Mouse (Mus musculus): ENCODE results near the gene Dnajc24. TPM values are rescaled to one million over a fixed set of nuclear protein-coding genes. Genes with fewer than 3 reads are reported as not detected.
A peak's percentile ranks its signal among the peaks of the same experiment; 100 is the strongest.

The Dnajc24 gene
- polyA plus RNA-seq (2011; ENCODE audit: insufficient read depth, insufficient read length, low read depth, missing spikeins) = 20.9 and 37.0 TPM in 2 replicates

- no peaks in the 10 kb centered on the region for H3K4me1 ChIP-seq (ENCODE audit: control insufficient read depth, insufficient read depth, low read length)
- H3K4me3 ChIP-seq (ENCODE audit: low read depth, low read length) = peak within 1 kb of the TSS; percentile 100
- H3K9ac ChIP-seq (ENCODE audit: low read depth, poor library complexity, severe bottlenecking) = peak within 1 kb of the TSS; percentile 69
- no peaks in the 10 kb centered on the region for H3K27me3 ChIP-seq (ENCODE audit: control insufficient read depth, insufficient read depth, low read length, poor library complexity, severe bottlenecking)
- no peak within 1 kb of the TSS for H3K27ac ChIP-seq (ENCODE audit: insufficient read depth, low read length)
- TF ChIP-seq POLR2A (IDR thresholded peaks at IDR 0.05; ENCODE audit: insufficient read depth, low read length) (peak; percentile 76), EP300 (IDR thresholded peaks at IDR 0.05; ENCODE audit: insufficient read depth, low read depth, low read length) (no peak)
- no peaks in the 10 kb centered on the region for H3K36me3 ChIP-seq (ENCODE audit: control insufficient read depth, insufficient read depth, low read length, poor library complexity, severe bottlenecking)
- H3K9me3 ChIP-seq (replicated peaks; ENCODE audit: control insufficient read depth, insufficient read depth, low read length, poor library complexity, severe bottlenecking) = no peaks in the 10 kb centered on the region
Measured at GRCm38 (mm10) chr2:106002835-106003739, at the start of gene Dnajc24. Gene Dnajc24, minus strand, starts transcription at chr2:106003549.

- TF ChIP-seq POLR2A (IDR thresholded peaks at IDR 0.05; ENCODE audit: insufficient read depth, low read length) (no peak), CTCF (IDR thresholded peaks at IDR 0.05; ENCODE audit: low read depth, low read length) (no peak), EP300 (IDR thresholded peaks at IDR 0.05; ENCODE audit: insufficient read depth, low read depth, low read length) (no peak)
- Histone ChIP-seq H3K27ac (ENCODE audit: insufficient read depth, low read length) (no peak overlapping the region), H3K27me3 (ENCODE audit: control insufficient read depth, insufficient read depth, low read length, poor library complexity, severe bottlenecking) (no peaks in the 10 kb centered on the region; the same call in 1 of the 2 replicates), H3K4me1 (ENCODE audit: control insufficient read depth, insufficient read depth, low read length) (no peaks in the 10 kb centered on the region), H3K36me3 (ENCODE audit: control insufficient read depth, insufficient read depth, low read length, poor library complexity, severe bottlenecking) (no peaks in the 10 kb centered on the region), H3K9me3 (replicated peaks; ENCODE audit: control insufficient read depth, insufficient read depth, low read length, poor library complexity, severe bottlenecking) (no peaks in the 10 kb centered on the region), H3K9ac (ENCODE audit: low read depth, poor library complexity, severe bottlenecking) (no peak overlapping the region), H3K4me3 (ENCODE audit: low read depth, low read length) (no peak overlapping the region)
Measured at GRCm38 (mm10) chr2:106046686-106047085, 43.3 kb upstream of the Dnajc24 start.

- H3K4me1 ChIP-seq (ENCODE audit: control insufficient read depth, insufficient read depth, low read length) = peaks cover 1% of the 10 kb centered on the region
- H3K4me3 ChIP-seq (ENCODE audit: low read depth, low read length) = no peak overlapping the region
- H3K9me3 ChIP-seq (replicated peaks; ENCODE audit: control insufficient read depth, insufficient read depth, low read length, poor library complexity, severe bottlenecking) = no peaks in the 10 kb centered on the region
- H3K27ac ChIP-seq (ENCODE audit: insufficient read depth, low read length) = no peak overlapping the region
- H3K36me3 ChIP-seq (ENCODE audit: control insufficient read depth, insufficient read depth, low read length, poor library complexity, severe bottlenecking) = no peaks in the 10 kb centered on the region
- H3K27me3 ChIP-seq (ENCODE audit: control insufficient read depth, insufficient read depth, low read length, poor library complexity, severe bottlenecking) = no peaks in the 10 kb centered on the region; the same call in 1 of the 2 replicates
- no peak overlapping the region for H3K9ac ChIP-seq (ENCODE audit: low read depth, poor library complexity, severe bottlenecking)
- TF ChIP-seq EP300 (IDR thresholded peaks at IDR 0.05; ENCODE audit: insufficient read depth, low read depth, low read length) = no peak
- TF ChIP-seq CTCF (IDR thresholded peaks at IDR 0.05; ENCODE audit: low read depth, low read length) = no peak
- TF ChIP-seq POLR2A (IDR thresholded peaks at IDR 0.05; ENCODE audit: insufficient read depth, low read length) = no peak
Measured at GRCm38 (mm10) chr2:106042495-106042894, 39.1 kb upstream of the Dnajc24 start.

DNA sequence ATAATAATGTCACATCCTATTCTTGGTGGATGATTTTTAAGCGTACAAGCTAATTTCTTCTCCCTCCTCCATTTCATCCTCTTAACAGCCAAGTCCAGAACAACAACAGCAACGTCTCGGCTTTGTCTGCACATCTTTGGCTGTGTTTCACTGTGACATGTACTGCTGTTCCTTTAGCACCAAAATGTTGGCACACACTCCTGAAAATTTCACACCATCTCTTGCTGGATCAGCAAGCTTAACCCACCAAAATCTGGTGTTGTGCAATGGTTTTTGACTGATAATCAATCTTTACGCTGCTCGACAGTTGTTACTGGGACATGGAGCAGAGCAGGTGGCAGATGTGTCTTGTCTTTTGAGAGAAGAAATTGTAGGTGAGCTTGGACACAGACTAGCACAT lies 38.6 kb upstream of the Dnajc24 start:
- Histone ChIP-seq H3K9me3 (replicated peaks; ENCODE audit: control insufficient read depth, insufficient read depth, low read length, poor library complexity, severe bottlenecking) (no peaks in the 10 kb centered on the region), H3K4me1 (ENCODE audit: control insufficient read depth, insufficient read depth, low read length) (peaks cover 1% of the 10 kb centered on the region), H3K27me3 (ENCODE audit: control insufficient read depth, insufficient read depth, low read length, poor library complexity, severe bottlenecking) (no peaks in the 10 kb centered on the region; the same call in 1 of the 2 replicates), H3K27ac (ENCODE audit: insufficient read depth, low read length) (no peak overlapping the region), H3K4me3 (ENCODE audit: low read depth, low read length) (no peak overlapping the region), H3K9ac (ENCODE audit: low read depth, poor library complexity, severe bottlenecking) (no peak overlapping the region), H3K36me3 (ENCODE audit: control insufficient read depth, insufficient read depth, low read length, poor library complexity, severe bottlenecking) (no peaks in the 10 kb centered on the region)
- no peak for TF ChIP-seq EP300 (IDR thresholded peaks at IDR 0.05; ENCODE audit: insufficient read depth, low read depth, low read length)
- no peak for TF ChIP-seq CTCF (IDR thresholded peaks at IDR 0.05; ENCODE audit: low read depth, low read length)
- no peak for TF ChIP-seq POLR2A (IDR thresholded peaks at IDR 0.05; ENCODE audit: insufficient read depth, low read length)

GRCm38 (mm10) chr2:106038286-106038685 lies 34.9 kb upstream of the Dnajc24 start:
- Histone ChIP-seq H3K27me3 (ENCODE audit: control insufficient read depth, insufficient read depth, low read length, poor library complexity, severe bottlenecking) (no peaks in the 10 kb centered on the region; the same call in 1 of the 2 replicates), H3K9me3 (replicated peaks; ENCODE audit: control insufficient read depth, insufficient read depth, low read length, poor library complexity, severe bottlenecking) (no peaks in the 10 kb centered on the region), H3K4me1 (ENCODE audit: control insufficient read depth, insufficient read depth, low read length) (peaks cover 1% of the 10 kb centered on the region), H3K36me3 (ENCODE audit: control insufficient read depth, insufficient read depth, low read length, poor library complexity, severe bottlenecking) (no peaks in the 10 kb centered on the region), H3K9ac (ENCODE audit: low read depth, poor library complexity, severe bottlenecking) (no peak overlapping the region), H3K27ac (ENCODE audit: insufficient read depth, low read length) (no peak overlapping the region), H3K4me3 (ENCODE audit: low read depth, low read length) (no peak overlapping the region)
- no peak for TF ChIP-seq CTCF (IDR thresholded peaks at IDR 0.05; ENCODE audit: low read depth, low read length)
- no peak for TF ChIP-seq POLR2A (IDR thresholded peaks at IDR 0.05; ENCODE audit: insufficient read depth, low read length)
- TF ChIP-seq EP300 (IDR thresholded peaks at IDR 0.05; ENCODE audit: insufficient read depth, low read depth, low read length) = no peak

DNA sequence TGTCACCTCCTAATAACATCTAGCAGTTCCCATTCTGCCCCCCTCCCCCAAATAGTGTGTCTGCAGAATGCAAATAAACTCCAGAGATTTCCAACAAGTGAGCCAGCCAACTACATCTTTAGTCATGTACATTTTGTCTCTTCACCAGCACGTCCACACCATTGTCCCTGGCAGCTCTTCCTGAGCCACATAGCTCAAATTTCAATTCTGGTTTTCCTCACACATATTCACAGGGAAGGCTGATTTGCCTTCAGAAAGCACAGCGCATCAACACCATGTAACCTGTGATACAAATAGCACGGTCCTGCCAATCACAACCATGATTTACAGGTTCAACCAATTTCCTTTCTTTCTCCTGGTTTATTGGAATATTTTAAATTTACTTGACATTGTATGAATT lies 21.5 kb upstream of the Dnajc24 start:
- Histone ChIP-seq H3K36me3 (ENCODE audit: control insufficient read depth, insufficient read depth, low read length, poor library complexity, severe bottlenecking) (no peaks in the 10 kb centered on the region), H3K4me1 (ENCODE audit: control insufficient read depth, insufficient read depth, low read length) (no peaks in the 10 kb centered on the region), H3K9me3 (replicated peaks; ENCODE audit: control insufficient read depth, insufficient read depth, low read length, poor library complexity, severe bottlenecking) (no peaks in the 10 kb centered on the region), H3K27me3 (ENCODE audit: control insufficient read depth, insufficient read depth, low read length, poor library complexity, severe bottlenecking) (no peaks in the 10 kb centered on the region), H3K27ac (ENCODE audit: insufficient read depth, low read length) (no peak overlapping the region), H3K4me3 (ENCODE audit: low read depth, low read length) (no peak overlapping the region), H3K9ac (ENCODE audit: low read depth, poor library complexity, severe bottlenecking) (no peak overlapping the region)
- TF ChIP-seq CTCF (IDR thresholded peaks at IDR 0.05; ENCODE audit: low read depth, low read length) (no peak), POLR2A (IDR thresholded peaks at IDR 0.05; ENCODE audit: insufficient read depth, low read length) (no peak), EP300 (IDR thresholded peaks at IDR 0.05; ENCODE audit: insufficient read depth, low read depth, low read length) (no peak)

Measured in ES-Bruce4 (cell line).